Mouse (Mus musculus) frontal cortex, postnatal 36 days (tissue): ENCODE measurements around the gene Robo1.

Experiments used
- DNase-seq, 2 experiments: peaks; one replicate each; pipeline ENCODE4 v3.0.0; 2022; ENCODE audit warnings: low spot score in 2 of 2

The Robo1 gene

GRCm38 (mm10) chr16:72307537-72308330 is at the start of gene Robo1:
TSS of gene Robo1 (plus strand) at chr16:72308306.
- DNase-seq = peak; percentile 18 to 50

GRCm38 (mm10) chr16:72267839-72268238 is 40.3 kb upstream of the Robo1 start:
- no peak for DNase-seq

GRCm38 (mm10) chr16:72276390-72277074 is 31.6 kb upstream of the Robo1 start:
- DNase-seq = no peak

DNA sequence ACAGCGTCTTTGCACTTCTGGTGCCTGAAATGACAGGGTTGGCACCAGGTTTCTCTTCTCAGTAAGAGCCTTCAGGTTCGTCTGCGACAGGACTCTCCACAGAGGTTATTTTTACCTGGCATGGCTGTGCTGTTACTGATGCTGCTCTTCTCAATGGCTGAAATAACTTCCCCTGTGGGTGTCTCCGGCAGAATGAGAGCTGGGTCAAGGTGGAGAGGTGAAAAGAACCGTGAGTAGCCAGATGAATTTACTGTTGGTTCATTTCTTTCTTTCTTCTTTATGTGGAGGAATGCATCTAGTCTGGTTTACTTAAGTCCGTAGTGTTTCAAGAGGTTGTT is 194 bp downstream of the Robo1 start:
- DNase-seq = peak; percentile 43 to 54

- no peak for DNase-seq
These were observed 19.2 kb downstream of the Robo1 start for GRCm38 (mm10) chr16:72327321-72327720.

GRCm38 (mm10) chr16:72328579-72328978 is 20.5 kb downstream of the Robo1 start:
- no peak for DNase-seq

- no peak for DNase-seq
These were observed 29.7 kb downstream of the Robo1 start for GRCm38 (mm10) chr16:72337757-72338156.

DNA sequence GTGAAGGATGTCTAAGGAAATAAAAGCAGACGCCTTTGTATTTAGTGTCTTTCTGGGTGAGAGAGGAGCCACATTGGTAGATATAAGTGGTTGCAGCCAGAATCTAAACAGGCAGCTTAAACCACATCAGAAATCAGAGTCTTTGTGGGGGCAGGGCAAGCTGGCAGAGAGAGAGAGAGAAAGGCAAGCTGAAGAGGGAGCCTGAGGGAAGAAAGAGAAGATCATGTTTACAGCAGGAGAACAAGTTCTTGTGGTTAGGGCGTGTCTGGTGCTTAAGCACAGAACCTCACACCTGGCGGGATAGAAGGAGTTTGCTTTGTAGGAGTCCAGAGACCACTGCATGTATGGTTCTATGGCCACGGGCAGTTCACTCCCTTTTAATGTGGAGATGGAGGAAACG is 42.3 kb downstream of the Robo1 start:
- peak in 1 of 2 experiments; percentile 23 for DNase-seq

GRCm38 (mm10) chr16:72356515-72357357 is 48.6 kb downstream of the Robo1 start:
- DNase-seq = peak in 1 of 2 experiments; percentile 45

DNA sequence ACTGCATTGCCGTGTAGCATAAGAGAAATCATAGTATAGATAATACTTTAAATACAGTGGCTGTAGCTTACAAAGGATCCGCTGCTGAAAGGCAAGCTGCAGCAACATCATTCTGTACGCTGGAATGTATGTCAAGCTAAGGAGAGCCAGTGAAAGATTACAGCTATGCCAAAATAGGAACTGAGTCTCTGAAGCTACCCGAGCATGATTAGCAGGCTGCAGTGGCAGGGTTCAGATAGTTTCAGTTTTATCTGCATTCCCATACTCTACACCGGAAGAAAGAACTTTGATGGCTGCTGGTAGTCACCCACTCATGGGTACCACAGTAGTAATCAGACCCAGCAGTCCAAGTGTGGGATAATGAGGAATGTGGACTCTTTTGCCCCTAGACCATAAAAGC is 68.8 kb downstream of the Robo1 start:
- no peak for DNase-seq

DNA sequence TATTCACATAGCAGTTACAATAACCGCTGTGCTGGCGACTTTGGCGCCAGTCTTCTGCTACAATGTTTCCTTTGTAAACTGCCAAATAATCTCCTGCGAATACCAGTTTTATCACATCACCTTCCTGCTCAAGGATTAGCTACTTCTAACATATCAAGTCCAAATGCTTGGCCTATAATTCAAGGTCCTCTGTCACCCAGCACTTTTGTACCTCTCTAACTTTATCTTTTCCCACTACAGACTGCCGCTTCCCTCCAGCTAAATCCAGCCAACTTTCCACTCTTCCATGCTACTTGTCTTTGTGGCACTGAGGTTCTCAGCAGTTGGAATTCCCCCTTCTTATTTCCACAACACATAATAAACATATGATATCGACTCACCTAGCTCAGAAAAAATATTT is 73.7 kb downstream of the Robo1 start:
- DNase-seq = no peak

- no peak for DNase-seq
These were observed 75.5 kb downstream of the Robo1 start for GRCm38 (mm10) chr16:72383566-72383965.

- no peak for DNase-seq
These were observed 85.4 kb downstream of the Robo1 start for GRCm38 (mm10) chr16:72393512-72393911.

GRCm38 (mm10) chr16:72398811-72399210 is 90.7 kb downstream of the Robo1 start:
- no peak for DNase-seq

GRCm38 (mm10) chr16:72402381-72402780 is 94.3 kb downstream of the Robo1 start:
- no peak for DNase-seq

GRCm38 (mm10) chr16:72409820-72410219 is 101.7 kb downstream of the Robo1 start:
- no peak for DNase-seq

- no peak for DNase-seq
These were observed 103.7 kb downstream of the Robo1 start for GRCm38 (mm10) chr16:72411669-72412270.

GRCm38 (mm10) chr16:72412879-72413278 is 104.8 kb downstream of the Robo1 start:
- no peak for DNase-seq

- no peak for DNase-seq
These were observed 111.4 kb downstream of the Robo1 start for GRCm38 (mm10) chr16:72419328-72420066.

DNA sequence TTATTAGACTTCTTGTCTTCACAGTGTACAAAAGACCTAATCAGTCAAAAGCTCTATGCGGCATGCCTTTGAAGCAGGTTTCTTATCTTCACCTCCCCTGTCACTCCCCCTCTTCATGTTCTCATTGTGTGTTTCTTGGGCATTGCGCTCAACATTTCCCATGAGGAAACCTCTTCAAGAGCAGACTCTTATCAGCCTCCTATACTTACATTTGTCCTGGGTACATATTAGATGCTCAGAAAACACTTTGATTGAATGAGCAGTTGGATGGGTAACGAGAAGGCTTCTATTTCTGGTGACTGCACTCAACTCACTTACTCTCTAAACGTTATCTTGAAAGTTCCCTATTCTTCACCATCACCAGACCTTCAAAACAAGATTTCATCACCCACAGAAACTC is 114.3 kb downstream of the Robo1 start:
- DNase-seq = no peak

DNA sequence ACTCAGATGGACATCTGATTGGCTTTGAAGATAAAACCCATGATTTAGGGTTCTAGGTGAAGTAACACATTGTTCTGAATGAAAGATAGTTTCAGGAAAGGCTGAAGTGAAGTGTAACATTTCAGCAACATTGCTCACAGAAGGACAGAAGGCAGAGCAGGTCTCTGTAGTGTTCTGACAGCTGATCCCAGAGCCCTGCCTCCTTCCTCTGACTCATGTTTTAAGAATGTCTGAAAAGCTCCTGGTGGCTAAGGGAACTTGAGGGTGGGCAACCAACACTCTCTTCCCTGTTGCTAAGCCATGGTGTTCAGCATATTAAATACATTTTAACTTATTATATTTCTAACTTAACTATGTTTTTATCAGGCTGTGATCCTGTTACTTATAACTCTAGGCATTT is 126.3 kb downstream of the Robo1 start:
- DNase-seq = no peak
